Mouse (Mus musculus) WW6 (cell line): ENCODE measurements at regions not wholly inside any gene's neighbourhood (a gene's known extent, or its start where the extent isn't known, plus 50 kb on each side); places are given as distances from the start of the nearest gene placed in this dataset.

Experiments used
- DNase-seq: peaks from one replicate; pipeline ENCODE4 v3.0.0-alpha.2; 2013; ENCODE audit warnings: low read depth, low spot score

DNA sequence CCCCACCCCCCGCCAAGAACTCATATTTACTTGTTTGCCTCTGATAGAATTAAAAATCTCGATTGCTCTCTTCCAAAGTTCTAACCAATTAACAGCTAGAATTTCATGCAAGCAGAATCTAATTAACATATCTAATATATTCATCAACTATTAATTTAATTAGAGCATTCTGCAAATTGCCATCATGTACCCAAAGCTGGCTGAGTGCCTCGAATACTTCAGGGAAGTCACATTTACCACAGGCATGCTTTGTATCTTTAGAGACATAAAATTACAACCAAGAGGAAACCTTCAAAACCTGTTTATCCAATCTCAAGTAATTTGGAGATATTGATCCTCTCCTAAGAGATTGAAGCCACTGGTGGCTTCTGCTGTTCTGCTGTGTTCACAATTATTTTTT lies 401.6 kb upstream of the Nmur2 start:
- DNase-seq: no peak

DNA sequence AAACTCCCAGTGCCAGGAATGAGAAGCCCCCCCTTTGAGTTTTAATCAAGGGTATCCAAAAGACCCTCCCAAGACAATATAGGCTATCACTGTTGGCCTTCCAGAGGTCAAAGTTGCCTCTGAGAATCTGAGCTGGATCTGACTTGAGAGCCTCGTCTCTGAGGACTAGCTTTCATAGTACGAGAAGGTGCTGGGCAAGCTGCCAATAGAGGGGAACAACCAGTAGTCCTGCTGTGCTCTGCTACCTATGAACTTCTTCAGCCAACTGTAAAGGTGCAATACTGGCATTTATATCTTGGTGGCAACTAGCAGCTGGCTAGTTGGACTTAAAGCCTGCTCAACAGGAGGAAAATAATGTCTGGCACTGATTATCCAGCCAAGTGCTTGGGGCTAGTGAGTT lies 400.3 kb upstream of the Nmur2 start:
- no peak for DNase-seq

DNA sequence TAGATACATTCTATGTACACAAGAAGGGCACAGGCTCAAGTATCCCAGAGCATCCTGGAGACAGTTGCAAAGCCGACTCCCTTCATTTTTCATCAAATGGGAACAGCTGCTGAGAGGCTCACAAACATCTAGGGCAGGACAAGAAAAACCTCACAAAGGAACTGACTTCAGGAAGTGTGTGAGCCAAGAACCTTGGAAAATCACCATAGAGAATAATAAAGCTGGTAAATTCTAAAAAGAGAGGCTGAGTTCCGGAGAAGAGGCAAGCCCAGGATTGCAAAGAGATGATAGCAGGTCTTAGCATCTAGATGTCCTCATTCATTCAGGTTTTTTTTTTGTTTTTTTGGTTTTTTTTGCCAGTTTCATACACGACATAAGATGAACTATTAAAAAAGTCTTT lies 390.3 kb upstream of the Nmur2 start:
- no peak for DNase-seq

DNA sequence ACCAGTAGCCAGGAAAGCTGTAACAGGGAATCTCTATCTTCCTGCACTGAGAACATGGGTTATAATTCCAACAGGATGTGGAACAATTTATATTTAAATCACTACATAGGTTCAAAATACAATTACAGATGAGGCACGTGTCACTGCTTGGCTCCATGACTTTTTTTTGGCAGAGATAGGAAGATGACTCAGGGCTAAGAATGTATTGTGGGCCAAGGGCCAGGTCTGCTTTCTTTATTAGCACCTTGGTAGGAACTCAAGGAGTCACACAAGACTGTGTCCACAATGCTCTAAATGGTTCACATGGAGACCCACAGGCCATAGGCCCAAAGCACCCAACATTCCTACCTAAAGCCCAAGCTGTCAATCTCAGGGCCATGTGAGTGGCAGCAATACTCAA lies 344.0 kb upstream of the Nmur2 start:
- DNase-seq: no peak

DNA sequence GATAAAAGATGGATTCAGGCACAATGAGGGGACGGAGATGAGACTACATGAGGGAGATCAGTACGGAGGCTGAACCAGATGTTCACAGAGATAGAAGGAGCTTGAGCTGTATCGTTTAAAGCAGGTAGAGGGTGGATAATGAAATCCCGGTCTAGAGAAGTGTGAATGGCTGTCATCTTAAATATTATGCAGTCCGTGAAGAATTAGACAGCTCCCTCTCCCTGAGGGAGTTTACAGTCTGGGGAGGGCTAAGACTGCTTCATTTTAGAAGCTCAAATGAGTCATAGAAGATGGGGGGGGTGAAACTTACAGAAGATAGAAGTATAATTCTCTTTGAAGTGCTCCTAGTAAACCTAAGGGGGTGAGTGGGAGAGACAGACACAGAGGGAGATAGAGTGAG lies 336.7 kb upstream of the Nmur2 start:
- DNase-seq: no peak

DNA sequence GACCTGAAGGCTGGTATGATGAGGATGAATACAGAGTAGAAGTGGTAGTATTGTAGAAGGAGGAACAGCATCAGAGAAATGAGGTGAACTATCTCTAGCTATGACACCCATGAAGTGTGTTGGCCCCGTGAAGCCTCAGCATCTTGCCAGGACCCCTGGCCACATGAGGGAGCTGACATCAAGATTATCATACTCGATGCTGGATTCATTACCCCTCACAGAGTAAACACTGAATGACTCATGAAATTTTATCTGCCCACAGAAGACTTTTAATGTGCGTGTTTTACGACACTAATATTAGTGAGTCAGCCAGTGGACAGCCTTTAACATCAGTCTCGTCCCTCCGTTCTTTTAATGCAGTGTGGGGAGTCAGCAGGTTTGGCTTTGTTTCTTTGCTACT lies 333.5 kb upstream of the Nmur2 start:
- no peak for DNase-seq

DNA sequence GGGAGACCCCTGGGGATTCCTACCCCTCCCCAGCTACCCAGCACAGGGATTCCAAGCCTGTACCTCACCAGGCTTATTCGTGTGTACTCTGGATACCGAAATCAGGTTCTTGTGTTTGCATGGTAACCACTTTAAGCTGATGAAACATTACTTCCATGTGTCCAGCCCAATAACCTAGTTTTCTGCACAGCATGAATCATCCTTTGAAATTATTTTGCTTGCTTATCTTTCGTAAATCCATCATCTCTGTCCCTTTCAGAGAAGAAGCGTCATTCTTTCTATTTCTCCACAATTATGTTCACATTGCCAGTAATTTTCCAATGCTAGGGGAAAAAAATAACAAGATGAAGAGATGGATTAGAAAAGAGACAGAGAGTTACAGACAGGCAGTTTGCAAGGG lies 332.8 kb upstream of the Nmur2 start:
- DNase-seq: no peak

DNA sequence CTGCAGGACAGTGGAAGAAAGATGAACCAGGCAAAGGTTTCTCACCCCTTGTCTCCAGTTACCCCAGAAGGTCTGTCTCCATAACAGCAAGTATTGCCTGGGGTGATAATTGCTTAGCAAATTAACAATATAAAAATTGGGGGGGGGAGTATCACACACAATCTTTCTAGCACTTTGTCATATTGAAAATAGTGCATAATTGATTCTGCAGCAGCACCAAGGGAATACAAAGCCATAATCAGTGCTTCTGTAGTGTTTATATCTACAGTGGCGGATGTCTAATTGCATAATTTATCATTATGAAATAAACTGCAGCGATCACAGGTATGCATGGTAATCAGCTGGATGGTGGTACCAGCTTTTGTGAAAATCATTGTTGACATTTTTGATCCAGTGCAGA lies 316.9 kb upstream of the Nmur2 start:
- no peak for DNase-seq

DNA sequence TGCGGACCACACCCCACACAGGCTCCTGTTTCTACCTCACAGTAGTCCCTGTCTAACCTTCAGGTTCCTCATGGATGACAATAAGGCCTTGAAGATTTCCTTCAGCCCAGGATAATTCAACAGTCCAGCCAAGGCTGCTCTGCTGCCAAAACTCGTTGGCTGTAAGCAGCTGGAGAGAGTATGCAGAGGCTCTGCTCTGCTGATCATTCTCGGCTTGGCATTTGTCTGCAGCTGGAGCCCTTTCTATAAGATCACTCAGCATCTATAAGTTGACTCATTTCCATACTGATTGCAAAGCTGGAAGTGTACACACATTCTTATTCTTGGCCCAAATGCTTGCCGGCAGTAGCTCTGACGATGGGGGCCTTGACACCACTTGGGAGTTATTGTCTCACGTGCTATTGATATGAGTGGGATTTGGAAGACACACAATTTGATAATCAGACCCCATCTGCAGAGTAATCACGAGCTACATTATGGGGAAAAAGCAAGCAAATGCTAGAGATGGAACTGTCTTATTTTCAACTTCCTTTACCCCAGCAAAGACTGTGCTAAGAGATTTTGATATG lies 311.1 kb upstream of the Nmur2 start:
- no peak for DNase-seq

DNA sequence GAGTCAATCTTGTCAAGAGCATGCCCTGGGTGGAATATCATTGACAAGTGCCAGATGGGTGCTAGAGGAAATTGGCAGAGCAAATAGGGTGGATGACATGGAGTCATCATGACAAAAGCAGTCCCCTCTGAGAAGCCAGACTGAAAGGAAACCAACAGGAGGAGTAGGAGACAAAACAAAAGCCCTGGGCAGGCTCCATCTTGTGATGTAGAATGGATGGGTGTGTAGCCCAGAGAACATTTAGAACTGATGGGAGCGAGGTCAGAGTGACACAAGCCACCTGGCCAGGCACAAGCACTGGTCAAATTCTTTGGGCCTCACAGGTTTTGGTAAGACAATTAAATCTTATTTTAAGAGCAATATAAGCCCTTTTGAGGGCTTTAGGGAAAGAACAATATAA lies 310.4 kb upstream of the Nmur2 start:
- no peak for DNase-seq

DNA sequence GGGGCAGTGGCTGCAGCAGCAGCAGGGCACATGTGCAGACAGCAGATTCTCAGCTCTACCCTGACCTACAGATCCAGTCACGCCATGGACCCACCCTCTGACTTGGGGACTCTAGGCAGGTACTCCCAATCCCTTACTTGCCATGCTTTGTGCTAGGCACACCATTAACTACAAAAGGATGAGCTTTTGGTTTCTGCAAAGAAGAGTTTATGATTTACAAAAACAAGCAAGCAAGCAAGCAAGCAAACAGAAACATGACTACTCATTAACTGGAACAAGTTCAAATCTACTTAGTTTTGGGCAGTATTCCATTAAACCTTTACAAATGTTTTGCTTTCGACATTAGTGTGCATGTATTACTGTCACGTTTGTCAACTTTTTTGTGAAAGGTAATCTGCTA lies 309.0 kb upstream of the Nmur2 start:
- DNase-seq: no peak

DNA sequence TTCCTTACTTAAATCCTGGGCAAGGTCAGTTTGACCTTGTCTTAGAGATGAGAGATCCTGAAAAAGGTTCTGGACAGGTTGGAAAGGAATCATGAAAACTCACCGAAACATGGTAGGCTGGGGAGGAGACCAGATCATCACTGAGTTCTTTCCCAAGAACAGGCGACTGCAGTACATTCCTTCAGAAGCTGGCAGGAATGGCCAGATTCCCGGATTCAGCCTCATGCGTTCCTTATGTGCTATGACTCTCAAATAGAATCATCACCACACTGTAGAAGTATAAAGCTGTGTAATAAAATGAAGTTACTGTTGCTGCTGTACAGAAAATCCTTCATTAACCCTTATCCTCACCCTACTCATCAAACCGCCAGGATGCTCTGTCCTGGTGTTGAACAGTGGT lies 307.6 kb upstream of the Nmur2 start:
- DNase-seq: no peak

DNA sequence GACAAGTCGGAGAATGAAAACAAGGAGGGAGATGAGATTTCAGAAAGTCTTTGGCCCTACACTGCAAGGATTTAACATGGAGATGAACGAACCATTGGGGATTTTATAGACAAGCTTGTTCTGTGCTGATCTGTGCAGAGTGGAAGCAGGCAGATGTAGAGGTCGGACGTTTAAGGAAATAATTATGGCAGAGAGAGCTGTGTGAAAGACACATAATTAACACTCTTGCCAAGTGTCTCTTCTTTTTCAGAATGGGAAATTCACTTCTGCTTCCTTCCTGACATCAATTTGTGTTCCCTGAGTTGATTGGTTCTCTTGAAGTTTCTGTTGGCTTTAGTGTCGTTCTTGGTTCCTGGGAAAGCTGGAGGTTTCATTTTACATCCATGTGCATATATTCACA lies 302.3 kb upstream of the Nmur2 start:
- no peak for DNase-seq

DNA sequence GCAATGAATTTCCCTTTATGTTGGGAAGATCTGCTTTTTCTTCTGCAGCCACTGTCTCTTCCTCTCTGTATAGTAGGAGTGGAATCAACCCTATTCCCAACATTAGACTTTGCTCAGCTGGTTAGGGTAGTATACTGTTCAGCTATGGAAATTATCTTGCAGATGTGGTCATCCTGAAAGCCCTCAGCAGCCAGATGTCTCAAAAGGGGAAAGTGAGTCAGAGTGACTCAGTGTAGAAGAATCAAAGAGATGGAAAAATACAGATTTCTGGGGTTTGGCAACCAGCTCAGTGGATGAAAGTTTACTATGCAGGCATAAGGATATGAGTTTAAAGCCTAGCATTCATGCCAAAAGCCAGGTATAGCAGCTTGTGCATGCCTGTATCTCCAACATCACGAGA lies 300.9 kb upstream of the Nmur2 start:
- no peak for DNase-seq

DNA sequence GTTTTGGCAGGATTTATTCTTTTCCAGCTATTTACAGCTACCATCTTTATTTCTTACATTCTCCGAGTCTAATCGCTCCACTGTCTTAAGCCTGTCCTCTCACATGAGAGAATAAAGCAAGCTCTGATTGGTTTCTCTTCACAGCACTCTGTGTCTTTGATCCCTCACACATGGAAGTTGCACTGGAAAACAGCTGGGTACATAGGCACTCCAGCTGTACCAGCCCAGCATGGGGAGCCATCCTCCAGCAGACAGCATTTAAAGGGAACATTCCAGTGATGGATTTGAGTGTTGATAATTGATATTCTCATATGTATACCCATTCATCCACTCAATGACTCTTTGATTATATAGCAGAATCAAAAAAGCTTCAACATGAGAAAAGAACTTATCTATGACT lies 300.2 kb upstream of the Nmur2 start:
- DNase-seq: no peak

DNA sequence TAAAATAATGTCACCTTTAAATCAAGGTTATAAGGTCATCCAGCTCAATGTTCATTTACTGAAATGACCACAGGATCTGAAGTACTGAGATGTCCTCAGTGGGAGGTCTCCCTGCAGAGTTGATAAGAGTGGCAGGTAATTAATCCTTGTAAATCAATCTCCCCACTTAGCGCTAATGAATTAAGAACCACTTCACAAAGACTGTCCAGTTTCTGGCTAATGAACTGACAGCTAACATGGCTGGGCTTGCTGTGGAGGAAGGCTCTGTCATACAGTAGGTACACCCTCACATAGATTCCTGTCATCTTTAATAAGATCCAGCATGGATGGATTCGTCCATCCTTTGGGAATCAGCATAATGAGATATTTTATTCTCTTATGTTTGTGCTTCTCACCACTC lies 297.7 kb upstream of the Nmur2 start:
- no peak for DNase-seq

DNA sequence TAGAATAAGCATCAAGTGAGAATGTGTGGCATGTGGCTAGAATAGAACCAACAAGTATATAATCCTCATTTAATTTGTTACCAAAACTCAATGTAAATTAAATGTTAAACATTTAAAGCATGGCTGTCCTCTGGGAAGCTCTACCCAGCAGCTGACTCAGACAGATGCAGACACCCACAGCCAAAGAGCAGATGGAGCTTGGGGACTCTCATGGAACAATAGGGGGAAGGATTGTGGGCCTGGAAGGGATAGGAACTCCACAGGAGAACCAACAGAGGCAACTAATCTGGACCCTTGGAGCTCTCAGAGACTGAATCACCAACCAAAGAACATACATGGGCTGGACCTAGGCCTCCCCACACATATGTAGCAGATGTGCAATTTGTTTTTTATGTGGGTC lies 295.1 kb upstream of the Nmur2 start:
- DNase-seq: no peak

DNA sequence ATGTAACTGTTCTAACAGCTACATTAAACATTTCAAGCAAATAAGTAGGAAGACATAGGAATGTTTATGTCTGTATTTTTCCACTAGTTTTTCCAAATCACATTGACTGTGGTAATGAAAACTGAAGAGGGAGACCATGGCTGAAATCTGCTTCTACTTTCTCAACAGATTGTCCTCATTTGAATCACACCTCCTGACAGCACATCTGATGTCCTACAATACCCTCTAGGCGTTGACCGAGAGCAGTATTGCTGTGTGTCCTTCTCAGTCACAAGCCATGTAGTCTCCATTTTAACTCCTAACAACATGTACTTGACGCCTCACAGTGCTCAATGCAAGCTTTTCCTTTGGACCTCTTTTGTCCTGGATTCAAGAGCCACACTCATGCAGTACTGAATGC lies 279.5 kb upstream of the Nmur2 start:
- no peak for DNase-seq

DNA sequence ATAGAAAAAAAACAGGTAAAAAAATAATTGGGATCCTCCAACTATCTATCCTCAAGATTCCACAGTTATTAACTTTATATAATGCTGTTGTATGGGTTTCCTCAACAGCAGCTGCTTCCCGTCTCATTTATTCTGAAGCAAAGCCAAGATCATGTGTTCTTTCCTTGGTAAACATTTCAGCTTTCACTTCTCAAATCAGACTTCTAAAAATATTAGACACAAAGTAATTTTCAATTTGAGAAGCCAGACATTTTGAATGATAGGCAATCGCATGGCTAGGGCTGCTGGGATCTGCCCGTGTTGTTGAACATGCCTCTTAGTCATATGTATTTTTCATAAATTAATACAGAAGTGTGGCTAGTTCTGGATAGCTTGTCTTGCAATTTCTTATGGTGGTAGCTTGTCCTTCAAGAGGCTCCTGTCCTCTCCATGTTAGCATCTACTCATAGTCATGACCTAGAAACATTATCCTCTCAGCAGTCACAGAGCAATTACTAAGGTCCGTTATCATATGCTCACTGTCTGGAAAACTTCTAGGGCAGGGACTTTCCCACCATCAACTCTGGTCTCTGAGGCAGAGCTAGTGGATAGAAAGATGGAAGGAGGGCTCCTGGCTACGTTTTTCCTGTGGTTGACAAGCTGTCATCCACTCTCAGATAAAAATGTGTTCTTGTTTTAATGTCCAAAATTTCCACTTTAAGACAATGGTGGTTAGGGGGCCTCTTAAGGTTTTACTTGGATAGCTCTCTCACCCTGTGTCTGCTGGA lies 274.6 kb upstream of the Nmur2 start:
- no peak for DNase-seq

DNA sequence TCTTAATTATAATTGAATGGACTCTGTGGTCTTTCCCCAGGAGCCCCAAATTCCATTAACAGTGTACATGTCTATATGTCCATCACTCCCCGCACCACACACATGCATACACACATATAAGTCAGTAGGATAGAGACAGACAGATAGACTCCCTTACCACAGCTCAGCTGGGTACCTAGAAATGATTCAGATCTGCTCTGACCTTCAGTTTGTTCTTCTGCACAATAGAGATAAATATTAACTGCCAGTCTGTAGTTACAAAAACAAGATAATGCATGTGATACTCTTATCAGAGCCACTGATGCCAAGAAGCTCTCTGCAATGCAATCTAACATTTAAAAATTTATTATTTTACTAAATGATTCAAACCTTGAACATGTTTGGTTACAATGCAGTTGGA lies 268.7 kb upstream of the Nmur2 start:
- DNase-seq: no peak

DNA sequence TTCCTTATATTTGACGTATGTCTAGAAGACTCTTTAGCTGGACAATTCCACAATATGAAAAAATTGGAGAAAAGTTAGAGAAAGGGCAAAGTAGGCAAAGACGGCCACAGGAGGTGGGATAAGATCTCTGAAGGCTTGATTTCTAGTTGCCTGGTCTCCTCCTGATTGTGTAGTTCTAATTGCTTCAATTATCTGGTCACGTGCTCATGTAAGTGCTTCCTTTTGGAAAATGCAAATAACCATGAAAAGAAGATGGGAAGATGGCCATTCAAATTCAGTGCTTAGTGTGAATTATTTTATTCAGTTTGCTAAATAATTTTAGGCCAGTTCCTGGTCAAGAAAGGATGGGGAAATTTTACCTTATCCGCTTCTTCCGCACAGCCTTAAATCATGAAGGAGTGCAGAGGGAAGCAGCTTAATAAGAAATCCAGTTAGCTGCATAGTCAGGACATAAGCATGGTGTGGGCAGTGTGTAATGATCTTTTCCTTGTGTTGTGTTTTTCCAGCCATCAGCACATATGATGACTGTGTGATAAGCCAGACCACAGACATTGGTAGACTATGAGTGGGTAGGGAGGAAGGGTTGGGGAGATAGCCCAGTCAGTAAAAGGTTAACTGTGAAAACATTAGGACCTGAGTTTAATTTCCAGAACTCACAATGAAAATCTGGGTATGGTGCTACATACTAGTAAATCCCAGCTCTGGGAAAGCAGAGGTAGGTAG lies 267.7 kb upstream of the Nmur2 start:
- DNase-seq: no peak

DNA sequence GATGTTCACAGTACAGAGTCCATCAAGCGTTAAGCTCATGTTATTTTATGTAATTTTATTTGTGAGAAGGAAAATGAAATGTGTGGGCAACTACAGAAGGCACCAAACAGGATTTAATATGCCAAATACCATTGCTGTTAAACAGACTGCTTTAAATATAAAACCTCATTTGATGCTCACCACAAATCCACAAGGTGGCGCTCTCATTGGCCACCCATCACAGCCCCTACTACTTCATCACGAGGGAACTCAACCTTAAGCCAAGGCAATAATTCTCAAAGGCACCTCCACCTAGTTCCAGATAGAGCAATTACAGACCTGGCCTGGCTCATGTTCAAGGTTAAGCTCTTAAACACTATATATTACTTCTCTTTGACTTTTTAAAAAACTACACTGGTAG lies 266.2 kb upstream of the Nmur2 start:
- DNase-seq: no peak
